In the genomic region with DNA sequence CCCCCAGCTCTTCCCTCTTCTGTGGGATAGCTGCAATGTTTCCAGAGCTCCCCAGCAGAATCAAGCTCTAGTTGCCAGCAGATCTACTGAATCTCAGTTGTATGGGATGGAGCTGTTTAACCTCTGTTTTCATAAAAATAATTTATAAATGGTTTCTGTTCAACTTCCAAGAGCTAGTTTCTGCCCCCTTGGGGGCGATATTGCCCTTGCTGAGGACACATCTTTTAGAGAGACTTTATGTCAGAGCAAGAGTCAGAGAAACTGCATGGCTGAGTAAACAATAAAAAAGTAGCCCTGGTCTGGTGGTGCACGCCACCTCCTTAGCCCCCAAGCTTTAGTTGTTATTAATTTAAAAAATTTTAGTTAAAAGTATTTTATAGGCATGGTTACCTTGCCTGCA, we compare ENCODE assay signal across 11 mouse cellular contexts. TPM values are rescaled to one million over a fixed set of nuclear protein-coding genes. Genes with fewer than 3 reads are reported as not detected.
DNase-seq lines count a peak whose midpoint lies in the region; ATAC-seq and TF ChIP-seq lines count a peak whose summit lies in the region.
"Had no signal": no experiment of that assay in that cellular context is flagged by ENCODE, and none has a peak within 500 bp of the region (broad histone marks: within the 10 kb centered on the region; RNA-seq: fewer than 3 reads in every experiment).

No protein-coding gene starts in this region.

- H3K36me3 ChIP-seq in forebrain, postnatal 0 days (ENCODE audit: insufficient read depth) = no peaks in the 10 kb centered on the region
- H3K36me3 ChIP-seq in forebrain, embryonic 13.5 days (ENCODE audit: poor library complexity, severe bottlenecking) = no peaks in the 10 kb centered on the region
- H3K36me3 ChIP-seq in E14TG2a.4 (ENCODE audit: insufficient read depth, low read length) = 0 out of 2 replicates have a peak, but pooled peaks cover 3% of the 10 kb centered on the region
- no peaks in the 10 kb centered on the region for H3K36me3 ChIP-seq in midbrain, embryonic 15.5 days (replicated peaks)
- H3K36me3 ChIP-seq: G1E; stomach, embryonic 15.5 days had no signal

- no peak overlapping the region for H3K4me2 ChIP-seq in forebrain, postnatal 0 days (ENCODE audit: low read depth)
- H3K4me2 ChIP-seq in forebrain, embryonic 13.5 days = no peak overlapping the region
- no peak overlapping the region for H3K4me2 ChIP-seq in midbrain, embryonic 15.5 days
- H3K4me2 ChIP-seq: hindbrain, embryonic 14.5 days; stomach, embryonic 15.5 days had no signal

- intact Hi-C loops in left cerebral cortex, adult 2 months (cut with DNase I) = loop anchor here (1.0 kb wide), 1 partner anchor 76 kb away; no protein-coding TSS in a partner anchor

- TF ChIP-seq CTCF in forebrain, postnatal 0 days (IDR thresholded peaks at IDR 0.05; ENCODE audit: low read depth) = peak; percentile 18; the same call in 1 of the 2 replicates
- peak; percentile 56 for TF ChIP-seq CTCF in left cerebral cortex, adult 2 months (IDR thresholded peaks at IDR 0.05)
- peak; percentile 8; the same call in 1 of the 2 replicates for TF ChIP-seq CTCF in E14TG2a.4 (conservative IDR thresholded peaks at IDR 0.05; ENCODE audit: low read length)

- H3K9ac ChIP-seq in forebrain, postnatal 0 days = no peak overlapping the region
- H3K9ac ChIP-seq in forebrain, embryonic 13.5 days = no peak overlapping the region
- H3K9ac ChIP-seq in midbrain, embryonic 15.5 days = no peak overlapping the region
- H3K9ac ChIP-seq: hindbrain, embryonic 14.5 days; stomach, embryonic 15.5 days had no signal

- H3K4me1 ChIP-seq in forebrain, postnatal 0 days (ENCODE audit: insufficient read depth) = no peaks in the 10 kb centered on the region
- H3K4me1 ChIP-seq in forebrain, embryonic 13.5 days = no peaks in the 10 kb centered on the region
- H3K4me1 ChIP-seq in E14TG2a.4 (replicated peaks; ENCODE audit: low read depth, low read length) = peaks cover 53% of the 10 kb centered on the region
- H3K4me1 ChIP-seq in midbrain, embryonic 15.5 days = no peaks in the 10 kb centered on the region
- H3K4me1 ChIP-seq: stomach, embryonic 15.5 days had no signal

- no peak overlapping the region for H3K27ac ChIP-seq in forebrain, postnatal 0 days (ENCODE audit: low read depth, low read length)
- H3K27ac ChIP-seq in forebrain, embryonic 13.5 days = no peak overlapping the region
- H3K27ac ChIP-seq in left cerebral cortex, adult 2 months = no peak overlapping the region
- H3K27ac ChIP-seq in midbrain, embryonic 15.5 days = no peak overlapping the region
- H3K27ac ChIP-seq: hindbrain, embryonic 14.5 days; stomach, embryonic 15.5 days had no signal

- H3K9me3 ChIP-seq in forebrain, postnatal 0 days (ENCODE audit: low read length) = no peaks in the 10 kb centered on the region
- H3K9me3 ChIP-seq in forebrain, embryonic 13.5 days (replicated peaks) = no peaks in the 10 kb centered on the region
- H3K9me3 ChIP-seq in E14TG2a.4 (ENCODE audit: low read length) = no peaks in the 10 kb centered on the region
- no peaks in the 10 kb centered on the region for H3K9me3 ChIP-seq in midbrain, embryonic 15.5 days
- H3K9me3 ChIP-seq: G1E; stomach, embryonic 15.5 days had no signal

- H3K4me3 ChIP-seq in forebrain, postnatal 0 days (ENCODE audit: low read depth, low read length) = no peak overlapping the region
- no peak overlapping the region for H3K4me3 ChIP-seq in forebrain, embryonic 13.5 days
- no peak overlapping the region for H3K4me3 ChIP-seq in left cerebral cortex, adult 2 months
- no peak overlapping the region for H3K4me3 ChIP-seq in E14TG2a.4 (replicated peaks; ENCODE audit: low read length)
- H3K4me3 ChIP-seq in midbrain, embryonic 15.5 days = no peak overlapping the region
- H3K4me3 ChIP-seq: stomach, embryonic 15.5 days had no signal

- no peaks in the 10 kb centered on the region for H3K27me3 ChIP-seq in forebrain, postnatal 0 days (ENCODE audit: insufficient read depth, low read length)
- no peaks in the 10 kb centered on the region for H3K27me3 ChIP-seq in forebrain, embryonic 13.5 days
- H3K27me3 ChIP-seq in E14TG2a.4 (ENCODE audit: insufficient read depth, low read length) = no peaks in the 10 kb centered on the region
- no peaks in the 10 kb centered on the region for H3K27me3 ChIP-seq in midbrain, embryonic 15.5 days (replicated peaks)
- H3K27me3 ChIP-seq: stomach, embryonic 15.5 days had no signal

- no peak for ATAC-seq in forebrain, postnatal 0 days
- no peak for ATAC-seq in forebrain, embryonic 13.5 days
- ATAC-seq in midbrain, embryonic 15.5 days (replicated peaks) = no peak

- 57% methylated on average over 2 of the region's 2 CpGs for WGBS in forebrain, postnatal 0 days
- 54% methylated on average over 2 of the region's 2 CpGs for WGBS in forebrain, embryonic 13.5 days
- WGBS in midbrain, embryonic 15.5 days = 57% methylated on average over 2 of the region's 2 CpGs

- DNase-seq in forebrain, postnatal 0 days = peak; percentile 11
- no peak for DNase-seq in left cerebral cortex, adult 2 months (ENCODE audit: extremely low spot score in 1 of 2, low spot score in 2 of 2)
- no peak for DNase-seq in left cerebral cortex, adult 11 months (ENCODE audit: low spot score)
- peak; percentile 52 to 56 for DNase-seq in cerebellum, postnatal 14 days
- no peak for DNase-seq in Muller cell, postnatal 12 days (ENCODE audit: inconsistent ontology term)

RNA-seq across cellular contexts. Expression of a gene that starts 34.1 kb away (rescaled TPM):
- total RNA-seq in forebrain, postnatal 0 days (2014; rRNA removed) = 8.4 and 10.2 TPM in 2 replicates
- polyA plus RNA-seq in forebrain, postnatal 0 days (2015; fragmentation: Nextera tagmentation; extraction: Ambion mirVana) = 4.3 and 6.0 TPM in 2 replicates
- 9.7 and 10.2 TPM in 2 replicates for polyA plus RNA-seq in forebrain, embryonic 13.5 days (2015; fragmentation: Nextera tagmentation; extraction: Ambion mirVana)
- 10 to 100 TPM; 30.0 to 46.1 TPM for total RNA-seq in left cerebral cortex, adult 2 months (2021)
- polyA plus RNA-seq in midbrain, embryonic 15.5 days (2015; fragmentation: Nextera tagmentation; extraction: Ambion mirVana) = 8.1 and 9.0 TPM in 2 replicates
- total RNA-seq: G1E had no signal
- polyA plus RNA-seq: G1E had no signal

Comparison
In these comparisons a context has a peak if more than half of its experiments do, and no peak if none do; other contexts are left out.
1. DNase-seq: peak in forebrain, postnatal 0 days (single experiment) and cerebellum, postnatal 14 days (2 of 2); none in left cerebral cortex, adult 2 months (0 of 2), left cerebral cortex, adult 11 months (single experiment) and Muller cell, postnatal 12 days (single experiment).
2. Peak in every context shown above with its lines, with median percentiles within 50 percentile points of each other: CTCF ChIP-seq.